ENCODE assay signal across 9 mouse cellular contexts in the genomic region with DNA sequence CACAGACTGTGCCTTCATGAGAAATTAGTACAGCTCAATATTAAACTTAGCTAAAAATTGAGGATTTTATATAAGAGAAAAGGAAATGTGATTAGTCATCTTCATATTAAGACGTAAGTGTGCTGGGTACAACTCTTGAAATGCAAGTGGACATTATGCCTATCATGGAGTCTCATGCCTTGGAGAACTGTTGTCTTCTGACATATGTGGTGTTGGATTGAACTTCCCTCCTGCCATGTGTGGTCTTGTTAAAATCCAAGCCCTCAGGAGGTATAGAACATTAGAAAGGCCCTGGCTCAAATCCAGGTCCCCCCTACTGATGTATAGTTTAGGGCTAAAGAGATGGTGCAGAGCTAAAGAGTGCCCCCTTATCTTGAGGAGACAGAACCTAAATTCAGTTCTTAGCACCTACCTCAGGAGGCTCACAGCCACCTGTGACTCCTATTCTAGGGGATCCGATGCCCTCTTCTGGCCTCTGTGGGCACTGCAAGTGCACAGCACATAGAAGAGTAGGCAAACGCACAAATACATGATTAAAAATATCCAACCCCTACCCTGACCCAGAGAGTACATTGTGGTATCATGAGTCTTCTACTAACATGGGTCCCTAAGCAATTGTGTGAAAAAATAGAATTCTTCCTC. TPM values are rescaled to one million over a fixed set of nuclear protein-coding genes. Genes with fewer than 3 reads are reported as not detected.
A peak's percentile ranks its signal among the peaks of the same experiment; 100 is the strongest.
DNase-seq lines count a peak whose midpoint lies in the region; TF ChIP-seq lines count a peak whose summit lies in the region.
"Had no signal": no experiment of that assay in that cellular context is flagged by ENCODE, and none has a peak within 500 bp of the region (broad histone marks: within the 10 kb centered on the region; RNA-seq: fewer than 3 reads in every experiment).

No protein-coding gene starts in this region.

- TF ChIP-seq EP300 in heart, adult 2 months (IDR thresholded peaks at IDR 0.05; ENCODE audit: insufficient read depth, low read depth, low read length): no peak

- H3K27ac ChIP-seq in heart, adult 2 months: no peak overlapping the region
- H3K27ac ChIP-seq in heart, embryonic 10.5 days: no peak overlapping the region
- H3K27ac ChIP-seq: limb, embryonic 12.5 days had no signal

- no peak for TF ChIP-seq POLR2A in heart, adult 2 months (IDR thresholded peaks at IDR 0.05; ENCODE audit: insufficient read depth, low read depth, low read length)

- H3K27me3 ChIP-seq in heart, adult 2 months (ENCODE audit: control insufficient read depth, insufficient read depth, low read length): no peaks in the 10 kb centered on the region
- no peaks in the 10 kb centered on the region for H3K27me3 ChIP-seq in heart, embryonic 10.5 days (ENCODE audit: insufficient read depth, poor library complexity, severe bottlenecking)
- H3K27me3 ChIP-seq: limb, embryonic 12.5 days had no signal

- intact Hi-C loops in heart, adult 2 months (cut with DNase I): loop anchor here (5.0 kb wide), 1 partner anchor 150 kb away; no protein-coding TSS in a partner anchor
- intact Hi-C loops in heart, postnatal 14 days (cut with DNase I): loop anchor here (5.0 kb wide), 1 partner anchor 150 kb away; no protein-coding TSS in a partner anchor

- DNase-seq in heart, adult 2 months: peak; percentile 30 to 73
- no peak for DNase-seq in heart, embryonic 10.5 days (ENCODE audit: low spot score)
- DNase-seq in 416B (ENCODE audit: low read depth) (peak; percentile 29), MEL-GATA-1-ER (ENCODE audit: extremely low read depth, low read depth) (peak; percentile 20), adipocyte (ENCODE audit: low spot score) (no peak)
- DNase-seq in heart, postnatal 14 days: peak; percentile 46 to 52
- peak; percentile 83 for DNase-seq in naive thymus-derived CD4-positive, alpha-beta T cell, adult 2 months (ENCODE audit: low read depth)
- no peak for DNase-seq in layer of hippocampus, postnatal 14 days (ENCODE audit: low spot score in 2 of 2)

- peaks cover 5% of the 10 kb centered on the region for H3K79me2 ChIP-seq in heart, adult 2 months (replicated peaks; ENCODE audit: control insufficient read depth, insufficient read depth, low read length)

- no peak overlapping the region for H3K4me3 ChIP-seq in heart, adult 2 months
- H3K4me3 ChIP-seq in heart, embryonic 10.5 days: no peak overlapping the region
- H3K4me3 ChIP-seq: limb, embryonic 12.5 days had no signal

- no peaks in the 10 kb centered on the region for H3K9me3 ChIP-seq in heart, embryonic 10.5 days

- peak; percentile 90 for TF ChIP-seq CTCF in heart, adult 2 months (IDR thresholded peaks at IDR 0.05)

- H3K36me3 ChIP-seq in heart, adult 2 months (ENCODE audit: control insufficient read depth, insufficient read depth, low read length): peaks cover 24% of the 10 kb centered on the region
- H3K36me3 ChIP-seq in heart, embryonic 10.5 days: no peaks in the 10 kb centered on the region
- H3K36me3 ChIP-seq: limb, embryonic 12.5 days had no signal

- peaks cover 14% of the 10 kb centered on the region for H3K4me1 ChIP-seq in heart, adult 2 months (ENCODE audit: control insufficient read depth, insufficient read depth, low read length)
- peaks cover 20% of the 10 kb centered on the region for H3K4me1 ChIP-seq in heart, embryonic 10.5 days
- H3K4me1 ChIP-seq: limb, embryonic 12.5 days had no signal

- WGBS in heart, adult 2 months: 57% methylated on average over 3 of the region's 3 CpGs
- whole genome bisulfite sequencing in heart, embryonic 10.5 days: 50% methylated on average over 3 of the region's 3 CpGs

- H3K9ac ChIP-seq in heart, adult 2 months (ENCODE audit: low read depth, low read length): no peak overlapping the region
- H3K9ac ChIP-seq: limb, embryonic 12.5 days had no signal

RNA-seq across cellular contexts. Expression of gene 4930523C07Rik, which starts 17.7 kb away (rescaled TPM):
- 10 to 100 TPM; 17.4 to 22.3 TPM for total RNA-seq in heart, adult 2 months (2021)
- 10.7 and 10.9 TPM in 2 replicates for polyA plus RNA-seq in heart, adult 2 months (2012; rRNA removed)
- 10.2 and 15.4 TPM in 2 replicates for polyA plus RNA-seq in heart, embryonic 10.5 days (2016; fragmentation: Nextera tagmentation; extraction: Ambion mirVana)
- total RNA-seq in heart, postnatal 14 days (2021): 10 to 100 TPM; 28.8 to 32.4 TPM
- total RNA-seq in layer of hippocampus, postnatal 14 days (2021): 1 to 10 TPM; 2.9 to 4.5 TPM

Comparison
In these comparisons a context has a peak if more than half of its experiments do, and no peak if none do; other contexts are left out.
1. DNase-seq: peak in heart, adult 2 months (2 of 2), 416B (single experiment), MEL-GATA-1-ER (single experiment), heart, postnatal 14 days (2 of 2) and naive thymus-derived CD4-positive, alpha-beta T cell, adult 2 months (single experiment); none in heart, embryonic 10.5 days (single experiment), adipocyte (single experiment) and layer of hippocampus, postnatal 14 days (0 of 2).